Mouse (Mus musculus) kidney, adult 11 months (tissue): Measurements from ENCODE around the gene Atp6v0a1.
A peak's percentile ranks its signal among the peaks of the same experiment; 100 is the strongest.

Source experiments
- DNase-seq: peaks from one replicate; pipeline ENCODE4 v3.0.0; 2022

Atp6v0a1 gene

DNA sequence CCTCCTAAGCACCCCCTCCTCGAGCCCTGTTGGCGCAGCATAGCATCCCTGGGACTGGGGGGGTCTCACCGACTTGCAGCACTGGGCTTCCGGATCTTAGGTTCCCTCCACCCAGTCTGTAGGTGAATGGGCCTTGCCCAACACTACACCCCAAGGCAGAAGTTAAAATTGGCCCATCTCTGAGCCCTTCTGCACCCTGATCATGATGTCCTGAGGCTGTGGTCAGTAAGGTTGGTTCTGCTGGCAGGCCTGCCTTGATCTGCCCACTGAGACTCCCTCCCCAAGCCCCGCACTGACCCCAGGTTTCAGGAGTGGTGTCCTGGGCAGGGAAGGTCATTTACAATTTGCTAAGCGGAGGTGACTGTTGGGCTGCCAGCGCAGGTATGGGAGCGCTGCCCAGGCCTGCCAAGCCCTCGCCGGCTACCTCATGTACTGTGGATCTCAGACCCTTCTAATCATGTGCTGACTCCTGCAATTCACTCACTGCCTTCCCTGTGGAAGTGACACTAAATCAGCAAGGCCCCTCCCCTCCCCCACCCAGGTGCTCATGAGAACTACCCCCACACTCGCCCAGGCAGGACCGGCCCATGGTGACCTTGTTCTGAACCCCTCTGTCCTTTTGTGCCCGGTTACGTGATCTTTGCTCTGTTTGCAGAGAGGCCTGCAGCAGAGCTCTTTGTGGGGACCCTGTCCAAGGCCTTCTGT lies 53.9 kb downstream of the Atp6v0a1 start:
- DNase-seq = no peak

GRCm38 (mm10) chr11:101063676-101064327 lies 54.5 kb downstream of the Atp6v0a1 start:
- DNase-seq = peak; percentile 45

- DNase-seq = no peak
These were observed 55.2 kb downstream of the Atp6v0a1 start for GRCm38 (mm10) chr11:101064462-101064861.

DNA sequence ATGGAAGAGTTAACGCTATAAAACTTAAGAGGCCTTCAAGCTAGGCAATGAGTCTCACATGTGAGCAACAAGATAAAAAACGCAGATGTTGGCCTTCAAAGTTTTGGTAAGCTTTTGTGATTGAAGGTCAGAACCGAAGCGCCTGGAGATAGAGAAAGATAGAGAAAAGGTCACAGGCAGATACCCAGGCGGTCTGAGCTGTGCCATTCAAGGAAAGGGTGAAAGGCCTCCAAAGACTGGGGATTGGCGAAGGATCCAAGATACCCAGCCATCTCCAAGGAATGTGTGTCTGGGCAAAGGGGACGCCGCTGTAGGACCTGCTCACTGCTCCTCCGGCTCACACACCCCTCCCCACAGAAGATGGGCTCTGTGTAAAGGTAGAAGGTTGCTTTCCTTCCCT lies 55.8 kb downstream of the Atp6v0a1 start:
- DNase-seq = no peak

GRCm38 (mm10) chr11:101066549-101067412 lies 57.5 kb downstream of the Atp6v0a1 start:
- DNase-seq = peak; percentile 87

GRCm38 (mm10) chr11:101069391-101070188 lies 60.3 kb downstream of the Atp6v0a1 start, which contains the start of gene Naglu:
Gene Naglu (plus strand): TSS chr11:101070012.
- DNase-seq = peak; percentile 97

GRCm38 (mm10) chr11:101070189-101070527 lies 60.9 kb downstream of the Atp6v0a1 start:
- DNase-seq = no peak

- no peak for DNase-seq
These were observed 61.7 kb downstream of the Atp6v0a1 start for GRCm38 (mm10) chr11:101070987-101071386.

GRCm38 (mm10) chr11:101071810-101072428 lies 62.7 kb downstream of the Atp6v0a1 start:
- no peak for DNase-seq

GRCm38 (mm10) chr11:101078121-101078520 lies 68.9 kb downstream of the Atp6v0a1 start, which contains the start of gene Hsd17b1:
Gene Hsd17b1 (plus strand): TSS chr11:101078411.
- DNase-seq = no peak

- DNase-seq = no peak
These were observed 70.5 kb downstream of the Atp6v0a1 start for GRCm38 (mm10) chr11:101079746-101080145.

DNA sequence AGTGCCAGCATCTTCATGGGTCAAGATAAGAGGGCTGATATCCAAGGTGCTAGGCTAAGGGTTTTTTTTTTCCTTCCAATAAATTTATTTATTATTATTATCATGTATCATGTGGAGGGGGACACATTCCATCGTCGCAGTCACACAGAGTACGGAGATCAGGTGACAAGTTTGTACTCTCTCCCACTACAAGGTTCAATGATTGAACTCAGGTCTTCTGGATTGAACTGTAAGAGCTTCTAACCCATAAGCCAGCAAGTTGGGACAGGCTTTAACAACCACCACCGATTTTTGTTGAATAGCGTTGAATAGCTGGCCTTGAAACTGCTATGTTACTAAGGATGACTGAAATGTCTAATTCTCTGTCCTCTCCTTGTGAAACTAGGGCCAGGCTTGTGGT lies 71.2 kb downstream of the Atp6v0a1 start:
- DNase-seq = no peak

GRCm38 (mm10) chr11:101081659-101082058 lies 72.4 kb downstream of the Atp6v0a1 start:
- no peak for DNase-seq

GRCm38 (mm10) chr11:101082208-101083082 lies 73.2 kb downstream of the Atp6v0a1 start, which contains the start of gene Coasy:
Gene Coasy (plus strand): TSS chr11:101082565.
- DNase-seq = peak; percentile 85

DNA sequence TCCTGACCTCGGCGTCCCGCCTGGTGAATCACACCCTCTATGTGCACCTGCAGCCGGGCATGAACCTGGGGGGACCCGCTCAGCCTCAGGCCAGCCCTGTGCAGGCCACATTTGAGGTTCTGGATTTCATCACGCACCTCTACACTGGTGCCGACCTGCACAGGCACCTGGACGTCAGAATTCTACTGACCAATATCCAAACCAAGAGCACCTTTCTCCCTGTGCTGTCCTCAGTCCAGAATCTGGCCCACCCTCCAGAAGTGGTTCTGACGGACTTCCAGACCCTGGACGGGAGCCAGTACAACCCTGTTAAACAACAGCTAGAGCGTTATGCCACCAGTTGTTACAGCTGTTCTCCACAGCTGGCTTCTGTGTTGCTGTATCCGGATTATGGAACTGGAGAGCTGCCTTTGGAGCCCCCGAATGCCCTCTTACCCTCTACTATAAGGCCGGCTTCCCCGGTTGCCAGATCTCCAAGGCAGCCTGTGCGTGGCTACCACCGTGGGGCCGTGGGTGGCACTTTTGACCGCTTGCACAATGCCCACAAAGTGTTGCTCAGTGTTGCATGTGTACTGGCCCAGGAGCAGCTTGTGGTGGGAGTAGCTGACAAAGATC lies 73.9 kb downstream of the Atp6v0a1 start:
- DNase-seq = peak; percentile 72

GRCm38 (mm10) chr11:101084246-101084645 lies 75.0 kb downstream of the Atp6v0a1 start:
- DNase-seq = no peak

DNA sequence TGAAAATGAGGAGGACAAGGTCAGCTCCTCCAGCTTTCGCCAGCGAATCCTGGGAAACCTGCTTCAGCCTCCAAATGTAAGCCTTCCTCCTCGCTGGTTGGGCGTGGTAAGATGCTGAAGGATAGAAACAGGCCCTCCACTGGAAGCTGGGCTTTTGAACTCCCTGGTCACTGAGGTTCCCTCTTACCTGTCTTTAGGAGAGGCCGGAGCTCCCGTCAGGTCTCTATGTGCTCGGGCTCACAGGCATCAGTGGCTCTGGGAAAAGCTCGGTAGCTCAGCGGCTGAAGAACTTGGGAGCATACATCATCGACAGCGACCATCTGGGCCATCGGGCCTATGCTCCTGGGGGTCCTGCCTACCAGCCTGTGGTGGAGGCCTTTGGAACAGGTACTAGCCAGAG lies 75.6 kb downstream of the Atp6v0a1 start:
- DNase-seq = no peak

DNA sequence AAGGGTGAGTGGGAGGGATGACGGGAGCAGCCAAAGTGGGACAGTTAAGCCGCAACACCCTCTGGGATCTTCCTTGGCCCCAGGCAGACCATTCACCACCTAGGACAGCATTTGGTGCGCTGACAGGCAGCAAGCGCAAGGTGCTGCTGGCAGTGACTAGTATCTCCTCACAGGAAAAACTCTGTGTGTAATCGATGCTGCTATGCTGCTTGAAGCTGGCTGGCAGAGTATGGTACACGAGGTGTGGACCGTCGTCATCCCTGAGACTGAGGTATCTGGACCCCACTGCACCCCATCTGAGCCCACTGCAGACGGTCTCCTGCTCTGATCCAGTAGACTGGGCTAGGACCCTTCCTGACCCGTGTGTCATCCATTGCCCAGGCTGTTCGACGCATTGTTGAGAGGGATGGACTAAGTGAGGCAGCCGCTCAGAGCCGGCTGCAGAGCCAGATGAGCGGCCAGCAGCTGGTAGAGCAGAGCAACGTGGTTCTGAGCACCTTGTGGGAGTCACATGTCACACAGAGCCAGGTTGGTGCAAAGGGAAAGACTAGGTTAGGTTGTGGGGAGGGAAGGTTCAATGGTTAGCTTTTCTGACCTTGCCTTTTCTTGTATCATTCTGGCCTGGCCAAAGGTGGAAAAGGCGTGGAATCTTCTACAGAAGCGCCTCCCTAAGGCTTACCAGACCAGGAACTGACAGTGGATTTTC lies 76.5 kb downstream of the Atp6v0a1 start:
- peak; percentile 73 for DNase-seq

- DNase-seq = no peak
These were observed 77.0 kb downstream of the Atp6v0a1 start for GRCm38 (mm10) chr11:101086323-101086674.
